Mouse (Mus musculus): ENCODE measurements around the gene Prss12.
"Not testable (repeated sequence)": the region's sequence is repeated elsewhere in the genome, so short reads cannot be mapped to it uniquely, and the experiment has no call there.

Gene Prss12

GRCm38 (mm10) chr3:123481266-123481665 lies 34.6 kb downstream of the Prss12 start:
- no peak for DNase-seq

- no peak for DNase-seq
These were observed 45.1 kb downstream of the Prss12 start for GRCm38 (mm10) chr3:123491814-123492213.

GRCm38 (mm10) chr3:123493163-123493562 lies 46.5 kb downstream of the Prss12 start:
- no peak for DNase-seq

- no peak for DNase-seq
These were observed 48.4 kb downstream of the Prss12 start for GRCm38 (mm10) chr3:123495088-123495487.

GRCm38 (mm10) chr3:123498787-123499186 lies 52.1 kb downstream of the Prss12 start:
- no peak for DNase-seq

GRCm38 (mm10) chr3:123501798-123502197 lies 55.1 kb downstream of the Prss12 start:
- DNase-seq = not testable (repeated sequence)

- no peak for DNase-seq
These were observed 57.2 kb downstream of the Prss12 start for GRCm38 (mm10) chr3:123503943-123504342.

- no peak for DNase-seq
These were observed 58.1 kb downstream of the Prss12 start for GRCm38 (mm10) chr3:123504783-123505182.

- DNase-seq = peak; percentile 42
These were observed 59.3 kb downstream of the Prss12 start for GRCm38 (mm10) chr3:123505778-123506667.

GRCm38 (mm10) chr3:123506699-123507662 lies 60.3 kb downstream of the Prss12 start:
- no peak for DNase-seq

- no peak for DNase-seq
These were observed 60.9 kb downstream of the Prss12 start for GRCm38 (mm10) chr3:123507663-123508055.

- DNase-seq = peak; percentile 99
These were observed 61.5 kb downstream of the Prss12 start for GRCm38 (mm10) chr3:123508056-123508674.

- no peak for DNase-seq
These were observed 62.1 kb downstream of the Prss12 start for GRCm38 (mm10) chr3:123508675-123509376.

GRCm38 (mm10) chr3:123511818-123512217 lies 65.1 kb downstream of the Prss12 start:
- DNase-seq = no peak

- no peak for DNase-seq
These were observed 68.2 kb downstream of the Prss12 start for GRCm38 (mm10) chr3:123514886-123515285.

- DNase-seq = peak; percentile 11
These were observed 69.1 kb downstream of the Prss12 start for GRCm38 (mm10) chr3:123515600-123516359.

- peak; percentile 24 for DNase-seq
These were observed 70.1 kb downstream of the Prss12 start for GRCm38 (mm10) chr3:123516784-123517183.

GRCm38 (mm10) chr3:123526313-123527067 lies 79.8 kb downstream of the Prss12 start:
- no peak for DNase-seq

GRCm38 (mm10) chr3:123527806-123528507 lies 81.2 kb downstream of the Prss12 start:
- DNase-seq = no peak

- DNase-seq = no peak
These were observed 84.4 kb downstream of the Prss12 start for GRCm38 (mm10) chr3:123531124-123531523.

All from kidney, adult 18-20 months (tissue).